Mouse (Mus musculus) ES-E14 (cell line): ENCODE measurements at regions not wholly inside any gene's neighbourhood (a gene's known extent, or its start where the extent isn't known, plus 50 kb on each side); places are given as distances from the start of the nearest gene placed in this dataset.

ENCODE experiments used
- DNase-seq: peaks from one replicate; pipeline ENCODE4 v3.0.0-alpha.2; 2013; ENCODE audit warnings: low read depth, low spot score
- H3K27ac ChIP-seq: 2 replicates; pipeline ENCODE4 v1.5.1; 2012; ENCODE audit warnings: low read depth, mild to moderate bottlenecking, low read length, moderate library complexity, mixed read lengths; ENCODE audit not compliant: poor library complexity, insufficient read depth, severe bottlenecking
- H3K36me3 ChIP-seq: 2 replicates; pipeline ENCODE4 v1.6.1; 2012; ENCODE audit warnings: mild to moderate bottlenecking, low read length, moderate library complexity, mixed read lengths; ENCODE audit not compliant: control insufficient read depth, poor library complexity, insufficient read depth, severe bottlenecking
- H3K4me1 ChIP-seq, 2 experiments: fragments of 150-350 bp in 1 of 2; sonication (generic) in 1 of 2; 2 replicates each; pipeline ENCODE4 v1.6.1; 2012; ENCODE audit warnings: low read length in 2 of 2, mild to moderate bottlenecking in 1 of 2, mixed read lengths in 1 of 2; ENCODE audit not compliant: control insufficient read depth in 2 of 2, insufficient read depth in 2 of 2, poor library complexity in 1 of 2
- H3K4me3 ChIP-seq, 2 experiments: fragments of 150-350 bp in 1 of 2; sonication (generic) in 1 of 2; 2 replicates each; pipeline ENCODE4 v1.5.1; 2012; ENCODE audit warnings: low read length in 2 of 2, low read depth in 1 of 2, mild to moderate bottlenecking in 1 of 2, mixed read lengths in 1 of 2; ENCODE audit not compliant: insufficient read depth in 1 of 2, poor library complexity in 1 of 2, severe bottlenecking in 1 of 2
- H3K9ac ChIP-seq: 2 replicates; pipeline ENCODE4 v1.6.1; 2012; ENCODE audit warnings: low read depth, mild to moderate bottlenecking, low read length, mixed read lengths; ENCODE audit not compliant: poor library complexity, insufficient read depth, severe bottlenecking
- H3K9me3 ChIP-seq: fragments of 150-350 bp; sonication (generic); 2 replicates; pipeline ENCODE4 v1.6.1; 2012; ENCODE audit warnings: low read depth, mild to moderate bottlenecking, low read length; ENCODE audit not compliant: control insufficient read depth, insufficient read depth
- CHD2 ChIP-seq: IDR thresholded peaks from 2 replicates; pipeline ENCODE4 v1.6.1; 2014; ENCODE audit warnings: mild to moderate bottlenecking, low read depth, low read length, inconsistent platforms
- HCFC1 ChIP-seq: IDR thresholded peaks from 2 replicates; pipeline ENCODE4 v1.6.1; 2012; ENCODE audit warnings: low read length, inconsistent platforms, borderline replicate concordance; ENCODE audit not compliant: insufficient read depth
- MAFK ChIP-seq: IDR thresholded peaks from 2 replicates; pipeline ENCODE4 v1.6.1; 2014; ENCODE audit warnings: mild to moderate bottlenecking, low read depth, low read length, inconsistent platforms; ENCODE audit not compliant: insufficient read depth
- ZC3H11A ChIP-seq: IDR thresholded peaks from 2 replicates; pipeline ENCODE4 v1.6.1; 2012; ENCODE audit warnings: low read depth, mild to moderate bottlenecking, inconsistent platforms, low read length, borderline replicate concordance
- ZNF384 ChIP-seq: IDR thresholded peaks from 2 replicates; pipeline ENCODE4 v1.6.1; 2012; ENCODE audit warnings: low read depth, low read length, inconsistent platforms
- in situ Hi-C, 2 experiments: fragments of 600-800 bp; cut with MboI; formaldehyde crosslinking; loops; one replicate each; pipeline ENCODE4 v1.15.1; 2025; ENCODE audit warnings: low sequenced_read_pairs in 2 of 2, inconsistent platforms in 1 of 2; ENCODE audit not compliant: unreplicated experiment in 2 of 2

DNA sequence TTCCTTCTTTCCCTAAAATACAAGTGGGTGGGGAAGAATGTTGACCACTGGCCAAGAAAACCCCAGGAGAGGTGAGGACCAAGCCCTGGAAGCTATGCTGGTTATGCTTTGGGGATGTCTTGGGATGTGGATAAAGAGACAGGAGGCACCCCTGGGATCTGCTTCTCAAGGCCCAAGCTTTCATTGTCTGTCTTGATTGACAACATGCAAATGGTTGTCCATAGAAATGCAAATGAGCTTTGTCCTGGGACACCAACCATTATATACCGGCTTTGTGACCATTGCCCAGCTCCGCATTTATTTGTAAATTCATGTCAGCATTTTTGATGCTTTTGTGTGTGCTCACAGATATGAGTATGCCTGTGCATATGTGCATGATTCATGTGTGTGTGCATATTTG lies 174.9 kb downstream of the Bmp7 start:
- Histone ChIP-seq H3K36me3 (no peaks in the 10 kb centered on the region), H3K4me1 (peaks cover 4 to 5% of the 10 kb centered on the region in 2 experiments; a peak in 2 of 4 replicates), H3K27ac (no peak overlapping the region), H3K4me3 (no peak overlapping the region), H3K9me3 (no peaks in the 10 kb centered on the region), H3K9ac (no peak overlapping the region)
- DNase-seq, result no peak
- in situ Hi-C loops, result loop anchor here in 1 of 2 experiments (25.0 kb wide), 1 partner anchor 278 kb away; no protein-coding TSS in a partner anchor
- TF ChIP-seq CHD2 (no peak), HCFC1 (no peak), ZC3H11A (no peak), MAFK (0 out of 2 replicates have a peak, but pooled peaks have one; percentile 16), ZNF384 (no peak)

- H3K4me1 ChIP-seq, result peaks cover 4 to 5% of the 10 kb centered on the region in 2 experiments; a peak in 2 of 4 replicates
- no peaks in the 10 kb centered on the region for H3K36me3 ChIP-seq
- DNase-seq, result no peak
- in situ Hi-C loops, result loop anchor here in 1 of 2 experiments (25.0 kb wide), 1 partner anchor 279 kb away; no protein-coding TSS in a partner anchor
- no peak overlapping the region for H3K4me3 ChIP-seq
- TF ChIP-seq MAFK, result no peak
- TF ChIP-seq CHD2, result no peak
- no peak for TF ChIP-seq ZNF384
- TF ChIP-seq ZC3H11A, result no peak
- no peak for TF ChIP-seq HCFC1
- H3K9ac ChIP-seq, result no peak overlapping the region
- no peaks in the 10 kb centered on the region for H3K9me3 ChIP-seq
- H3K27ac ChIP-seq, result no peak overlapping the region
Measured at GRCm38 (mm10) chr2:172766403-172766802, 173.7 kb downstream of the Bmp7 start.

DNA sequence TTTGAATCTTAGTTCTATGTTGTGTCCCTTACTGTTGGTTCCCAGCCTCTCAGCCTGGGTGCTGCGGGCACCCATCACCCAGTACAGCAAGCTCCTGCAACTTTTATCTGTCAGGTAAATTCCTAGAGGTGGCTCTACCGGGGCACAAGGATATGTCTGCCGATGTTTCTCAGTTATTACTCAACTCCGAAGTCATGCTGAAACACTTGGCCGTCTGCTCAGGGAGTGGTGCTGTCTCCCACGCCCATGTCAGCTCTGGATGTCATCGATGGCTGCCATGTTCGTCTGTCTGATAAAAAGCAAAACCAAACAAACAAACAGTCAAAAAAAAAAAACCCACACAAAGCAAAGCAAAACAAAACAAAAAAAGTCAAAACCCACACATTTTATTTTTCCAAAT lies 171.4 kb downstream of the Bmp7 start:
- no peaks in the 10 kb centered on the region for H3K9me3 ChIP-seq
- peaks cover 4 to 5% of the 10 kb centered on the region in 2 experiments; a peak in 2 of 4 replicates for H3K4me1 ChIP-seq
- H3K4me3 ChIP-seq, result no peak overlapping the region
- no peak overlapping the region for H3K9ac ChIP-seq
- H3K27ac ChIP-seq, result no peak overlapping the region
- no peaks in the 10 kb centered on the region for H3K36me3 ChIP-seq
- DNase-seq, result no peak
- in situ Hi-C loops, result loop anchor here in 1 of 2 experiments (25.0 kb wide), 1 partner anchor 281 kb away; no protein-coding TSS in a partner anchor
- TF ChIP-seq HCFC1, result no peak
- no peak for TF ChIP-seq ZC3H11A
- TF ChIP-seq CHD2, result no peak
- TF ChIP-seq MAFK, result no peak
- no peak for TF ChIP-seq ZNF384

DNA sequence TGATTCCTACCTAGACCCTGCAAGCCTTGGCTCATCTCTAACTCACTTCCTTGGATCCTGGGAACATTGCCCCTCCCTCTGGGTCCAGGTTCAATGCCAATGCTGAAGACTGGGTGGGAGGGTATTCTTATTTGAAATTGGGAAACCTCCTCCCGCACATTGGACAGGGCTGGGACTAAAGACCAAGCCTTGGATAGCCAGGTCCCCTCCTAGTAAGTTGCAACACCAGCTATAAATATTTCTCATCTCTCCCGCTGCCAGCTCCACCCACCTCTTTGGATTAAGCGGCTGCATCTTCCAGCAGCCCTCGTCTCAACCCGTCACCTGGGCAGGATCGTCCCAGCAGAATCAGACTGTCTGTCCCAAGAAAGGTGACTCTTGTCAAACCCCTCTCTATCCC lies 170.1 kb downstream of the Bmp7 start:
- Histone ChIP-seq H3K9me3 (no peaks in the 10 kb centered on the region), H3K36me3 (no peaks in the 10 kb centered on the region), H3K4me3 (no peak overlapping the region), H3K9ac (no peak overlapping the region), H3K27ac (no peak overlapping the region), H3K4me1 (peaks cover 2 to 5% of the 10 kb centered on the region in 2 experiments; a peak in 2 of 4 replicates)
- no peak for DNase-seq
- no peak for TF ChIP-seq CHD2
- TF ChIP-seq ZNF384, result no peak
- no peak for TF ChIP-seq HCFC1
- no peak for TF ChIP-seq MAFK
- in situ Hi-C loops, result loop anchor here (10.0 to 25.0 kb wide), 2 partner anchors 283 to 295 kb away; partner anchors contain the start of gene Fam209 (in 1 of the 2)

GRCm38 (mm10) chr2:172770606-172771005 lies 169.5 kb downstream of the Bmp7 start:
- Histone ChIP-seq H3K9me3 (no peaks in the 10 kb centered on the region), H3K4me3 (no peak overlapping the region), H3K27ac (no peak overlapping the region), H3K36me3 (no peaks in the 10 kb centered on the region), H3K9ac (no peak overlapping the region), H3K4me1 (peaks cover 0 to 2% of the 10 kb centered on the region in 2 experiments; a peak in 2 of 4 replicates)
- DNase-seq, result no peak
- no peak for TF ChIP-seq MAFK
- TF ChIP-seq CHD2, result no peak
- no peak for TF ChIP-seq ZNF384
- no peak for TF ChIP-seq ZC3H11A
- no peak for TF ChIP-seq HCFC1
- in situ Hi-C loops, result loop anchor here (10.0 to 25.0 kb wide), 2 partner anchors 283 to 296 kb away; partner anchors contain the start of gene Fam209 (in 1 of the 2)
